Comparison of ENCODE assay signal across 20 mouse cellular contexts in the genomic region with DNA sequence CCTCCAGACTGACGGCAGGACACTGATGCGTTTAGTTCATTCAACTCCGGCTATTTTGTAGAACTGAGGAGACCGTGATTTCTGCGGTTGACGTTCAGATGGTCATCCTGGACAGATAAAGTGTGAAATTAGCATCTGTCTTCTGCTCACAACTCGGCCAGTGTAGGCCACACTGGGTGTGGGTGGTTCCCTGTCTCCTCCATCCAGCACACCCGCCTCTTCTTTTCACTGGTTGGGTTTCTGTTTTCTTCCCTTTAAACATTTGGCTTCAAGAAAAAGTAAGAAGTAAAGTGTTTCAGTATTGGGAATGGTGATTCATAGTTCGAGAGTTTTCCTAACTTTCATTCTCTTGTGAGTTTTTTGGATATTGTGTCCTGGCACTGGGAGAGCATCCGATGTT.
DNase-seq lines count a peak whose midpoint lies in the region; ATAC-seq and TF ChIP-seq lines count a peak whose summit lies in the region.
"Had no signal": no experiment of that assay in that cellular context is flagged by ENCODE, and none has a peak within 500 bp of the region (broad histone marks: within the 10 kb centered on the region; RNA-seq: fewer than 3 reads in every experiment).

No protein-coding gene starts in this region.

- no peaks in the 10 kb centered on the region for H3K9me3 ChIP-seq in kidney, embryonic 16.5 days (ENCODE audit: low read length)
- no peaks in the 10 kb centered on the region for H3K9me3 ChIP-seq in forebrain, embryonic 14.5 days (replicated peaks; ENCODE audit: control insufficient read depth, low read length)
- H3K9me3 ChIP-seq in hindbrain, embryonic 16.5 days (ENCODE audit: control insufficient read depth, low read length): no peaks in the 10 kb centered on the region
- H3K9me3 ChIP-seq: forebrain, embryonic 13.5 days; neural tube, embryonic 12.5 days had no signal

- no peak overlapping the region for H3K4me3 ChIP-seq in kidney, adult 2 months (ENCODE audit: insufficient read depth, low read depth, low read length)
- no peak overlapping the region for H3K4me3 ChIP-seq in kidney, embryonic 16.5 days (ENCODE audit: low read length)
- no peak overlapping the region for H3K4me3 ChIP-seq in embryonic fibroblast, embryonic 13.5 days (ENCODE audit: insufficient read depth, low read length)
- H3K4me3 ChIP-seq in forebrain, embryonic 14.5 days (ENCODE audit: low read depth, low read length): no peak overlapping the region
- no peak overlapping the region for H3K4me3 ChIP-seq in hindbrain, embryonic 16.5 days (ENCODE audit: low read length)
- H3K4me3 ChIP-seq: erythroblast, embryonic 14.5 days; forebrain, embryonic 13.5 days; neural tube, embryonic 12.5 days had no signal

- no peak for TF ChIP-seq CTCF in kidney, adult 2 months (conservative IDR thresholded peaks at IDR 0.05; ENCODE audit: insufficient read depth, insufficient read length, low read depth, low read length)
- no peak for TF ChIP-seq CTCF in embryonic fibroblast, embryonic 13.5 days (IDR thresholded peaks at IDR 0.05; ENCODE audit: borderline replicate concordance, insufficient read depth, low read length)

- peaks cover 46% of the 10 kb centered on the region for H3K4me1 ChIP-seq in kidney, adult 2 months (ENCODE audit: control insufficient read depth, insufficient read depth, low read length)
- H3K4me1 ChIP-seq in kidney, embryonic 16.5 days (ENCODE audit: insufficient read depth, low read length): peaks cover 93% of the 10 kb centered on the region
- peaks cover 28% of the 10 kb centered on the region for H3K4me1 ChIP-seq in embryonic fibroblast, embryonic 13.5 days (ENCODE audit: control insufficient read depth, insufficient read depth, low read length)
- peaks cover 14% of the 10 kb centered on the region for H3K4me1 ChIP-seq in forebrain, embryonic 14.5 days (ENCODE audit: control insufficient read depth, insufficient read depth, low read length)
- H3K4me1 ChIP-seq in hindbrain, embryonic 16.5 days (ENCODE audit: control insufficient read depth, insufficient read depth, low read depth, low read length): no peaks in the 10 kb centered on the region

- WGBS in kidney, adult 2 months: 65% methylated on average over 10 of the region's 10 CpGs
- WGBS in kidney, embryonic 16.5 days: 90% methylated on average over 10 of the region's 10 CpGs
- WGBS in forebrain, embryonic 14.5 days: 92% methylated on average over 10 of the region's 10 CpGs
- 90% methylated on average over 10 of the region's 10 CpGs for WGBS in hindbrain, embryonic 16.5 days

- H3K9ac ChIP-seq in kidney, embryonic 16.5 days (replicated peaks; ENCODE audit: low read length): no peak overlapping the region
- no peak overlapping the region for H3K9ac ChIP-seq in forebrain, embryonic 14.5 days (ENCODE audit: low read length)
- no peak overlapping the region for H3K9ac ChIP-seq in hindbrain, embryonic 16.5 days (ENCODE audit: low read depth, low read length)
- H3K9ac ChIP-seq: forebrain, embryonic 13.5 days; neural tube, embryonic 12.5 days had no signal

- DNase-seq in kidney, adult 2 months: no peak
- DNase-seq in right cerebral cortex, adult 18-20 months: peak; percentile 72
- no peak for DNase-seq in right cerebral cortex, postnatal 25 days
- peak; percentile 62 for DNase-seq in telencephalon, adult 2 months (ENCODE audit: low read depth, low spot score)
- no peak for DNase-seq in forebrain, embryonic 14.5 days (ENCODE audit: low spot score)
- DNase-seq: adrenal gland, postnatal 14 days; cerebellum, adult 18-20 months; cerebellum, postnatal 25 days; embryo, embryonic 11 days; kidney, adult 9 months; lung, adult 18-20 months; thymus, adult 2 months had no signal

- ATAC-seq in kidney, embryonic 16.5 days (ENCODE audit: low FRiP score, low TSS enrichment): no peak
- ATAC-seq in forebrain, embryonic 14.5 days: no peak
- no peak for ATAC-seq in hindbrain, embryonic 16.5 days
- ATAC-seq: forebrain, embryonic 13.5 days had no signal

- peaks cover 1% of the 10 kb centered on the region; the same call in 1 of the 2 replicates for H3K36me3 ChIP-seq in kidney, adult 2 months (ENCODE audit: control insufficient read depth, insufficient read depth, low read length)
- H3K36me3 ChIP-seq in kidney, embryonic 16.5 days (ENCODE audit: insufficient read depth, low read length): peaks cover 7% of the 10 kb centered on the region; the same call in 1 of the 2 replicates
- H3K36me3 ChIP-seq in forebrain, embryonic 14.5 days (ENCODE audit: control insufficient read depth, insufficient read depth, low read length): no peaks in the 10 kb centered on the region
- H3K36me3 ChIP-seq in hindbrain, embryonic 16.5 days (ENCODE audit: control insufficient read depth, insufficient read depth, low read length): no peaks in the 10 kb centered on the region
- H3K36me3 ChIP-seq: neural tube, embryonic 12.5 days had no signal

- peak overlapping the region; percentile 36 for H3K27ac ChIP-seq in kidney, adult 2 months (ENCODE audit: insufficient read depth, low read depth, low read length)
- no peak overlapping the region for H3K27ac ChIP-seq in kidney, embryonic 16.5 days (ENCODE audit: low read length)
- H3K27ac ChIP-seq in embryonic fibroblast, embryonic 13.5 days (ENCODE audit: insufficient read depth, low read length): peak overlapping the region; percentile 99
- H3K27ac ChIP-seq in forebrain, embryonic 14.5 days (ENCODE audit: low read depth, low read length): no peak overlapping the region
- no peak overlapping the region for H3K27ac ChIP-seq in hindbrain, embryonic 16.5 days (ENCODE audit: low read depth, low read length)
- H3K27ac ChIP-seq: forebrain, embryonic 13.5 days; neural tube, embryonic 12.5 days had no signal

- no peaks in the 10 kb centered on the region for H3K27me3 ChIP-seq in kidney, adult 2 months (replicated peaks; ENCODE audit: control insufficient read depth, insufficient read depth, low read length)
- H3K27me3 ChIP-seq in kidney, embryonic 16.5 days (ENCODE audit: insufficient read depth, low read length): no peaks in the 10 kb centered on the region
- H3K27me3 ChIP-seq in forebrain, embryonic 14.5 days (replicated peaks; ENCODE audit: control insufficient read depth, insufficient read depth, low read length): no peaks in the 10 kb centered on the region
- H3K27me3 ChIP-seq in hindbrain, embryonic 16.5 days (replicated peaks; ENCODE audit: control insufficient read depth, insufficient read depth, low read length): no peaks in the 10 kb centered on the region
- H3K27me3 ChIP-seq: forebrain, embryonic 13.5 days; neural tube, embryonic 12.5 days had no signal

- no peak overlapping the region for H3K4me2 ChIP-seq in kidney, embryonic 16.5 days (replicated peaks; ENCODE audit: low read depth, low read length)
- H3K4me2 ChIP-seq in forebrain, embryonic 14.5 days (ENCODE audit: low read length): no peak overlapping the region
- no peak overlapping the region for H3K4me2 ChIP-seq in hindbrain, embryonic 16.5 days (ENCODE audit: low read length)
- H3K4me2 ChIP-seq: forebrain, embryonic 13.5 days; liver, embryonic 11.5 days; midbrain, embryonic 11.5 days; neural tube, embryonic 12.5 days had no signal

- no peak for TF ChIP-seq POLR2A in kidney, adult 2 months (IDR thresholded peaks at IDR 0.05; ENCODE audit: low read depth, low read length)
- no peak for TF ChIP-seq POLR2A in embryonic fibroblast, embryonic 13.5 days (IDR thresholded peaks at IDR 0.05; ENCODE audit: low read depth, low read length)

Comparison
In these comparisons a context has a peak if more than half of its experiments do, and no peak if none do; other contexts are left out.
1. DNase-seq: peak in right cerebral cortex, adult 18-20 months (single experiment) and telencephalon, adult 2 months (single experiment); none in kidney, adult 2 months (single experiment), right cerebral cortex, postnatal 25 days (single experiment) and forebrain, embryonic 14.5 days (single experiment).
2. H3K27ac ChIP-seq: peak in kidney, adult 2 months (single experiment) and embryonic fibroblast, embryonic 13.5 days (single experiment); none in kidney, embryonic 16.5 days (single experiment), forebrain, embryonic 14.5 days (single experiment) and hindbrain, embryonic 16.5 days (single experiment).